Mouse (Mus musculus) skeletal muscle tissue, adult 2 months (tissue): ENCODE data around the gene Pdcd6ip.
"Not testable (repeated sequence)": the region's sequence is repeated elsewhere in the genome, so short reads cannot be mapped to it uniquely, and the experiment has no call there.

Experiments
- DNase-seq: peaks from one replicate; pipeline ENCODE4 v3.0.0-alpha.2; 2012; ENCODE audit warnings: low read depth, low spot score

The Pdcd6ip gene

DNA sequence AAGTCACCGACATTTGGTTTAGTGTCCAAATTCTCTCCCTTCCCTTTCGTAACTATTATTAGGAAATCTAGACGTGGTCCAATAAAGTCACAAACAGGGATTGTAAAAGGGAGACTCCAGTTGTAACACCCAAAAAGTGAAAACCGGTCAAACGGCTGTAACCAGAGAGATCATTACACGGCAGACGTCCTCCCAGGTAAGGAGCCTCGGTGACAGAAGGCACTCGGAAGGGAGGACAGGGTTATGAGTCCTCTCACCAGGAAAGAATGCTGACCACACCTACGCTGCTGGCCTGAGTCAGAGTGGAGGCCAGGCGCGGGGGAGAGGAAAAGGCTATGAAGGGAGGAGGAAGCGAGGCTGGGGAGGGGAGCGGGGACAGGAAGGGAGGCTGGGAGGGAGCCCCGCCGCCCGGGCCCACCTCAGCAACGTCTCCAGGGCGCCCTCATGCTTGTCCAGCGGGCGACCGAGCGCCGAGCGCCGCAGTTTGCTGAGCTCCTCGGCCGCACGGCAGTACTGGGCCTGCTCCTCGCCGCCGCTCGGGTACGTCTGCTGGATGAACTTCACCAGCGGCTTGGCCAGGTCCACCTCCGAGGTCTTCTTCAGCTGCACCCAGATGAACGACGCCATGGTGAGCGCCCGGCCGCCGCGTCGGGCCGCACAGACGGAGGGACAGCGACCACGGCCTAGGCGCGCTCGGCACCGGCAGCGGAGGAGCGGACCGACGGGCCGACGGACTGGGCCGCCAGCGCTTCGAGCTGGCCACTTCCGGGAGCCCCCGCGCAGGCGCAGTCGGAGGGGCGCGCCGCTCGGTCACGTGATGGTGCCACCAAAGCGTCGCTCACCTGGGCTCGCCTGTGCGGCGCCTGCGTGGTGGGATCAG, at the start of gene Pdcd6ip:
TSS of gene Pdcd6ip (minus strand) at position 779 of the 880 bp plus-strand sequence.
- DNase-seq, result peak; percentile 89

DNA sequence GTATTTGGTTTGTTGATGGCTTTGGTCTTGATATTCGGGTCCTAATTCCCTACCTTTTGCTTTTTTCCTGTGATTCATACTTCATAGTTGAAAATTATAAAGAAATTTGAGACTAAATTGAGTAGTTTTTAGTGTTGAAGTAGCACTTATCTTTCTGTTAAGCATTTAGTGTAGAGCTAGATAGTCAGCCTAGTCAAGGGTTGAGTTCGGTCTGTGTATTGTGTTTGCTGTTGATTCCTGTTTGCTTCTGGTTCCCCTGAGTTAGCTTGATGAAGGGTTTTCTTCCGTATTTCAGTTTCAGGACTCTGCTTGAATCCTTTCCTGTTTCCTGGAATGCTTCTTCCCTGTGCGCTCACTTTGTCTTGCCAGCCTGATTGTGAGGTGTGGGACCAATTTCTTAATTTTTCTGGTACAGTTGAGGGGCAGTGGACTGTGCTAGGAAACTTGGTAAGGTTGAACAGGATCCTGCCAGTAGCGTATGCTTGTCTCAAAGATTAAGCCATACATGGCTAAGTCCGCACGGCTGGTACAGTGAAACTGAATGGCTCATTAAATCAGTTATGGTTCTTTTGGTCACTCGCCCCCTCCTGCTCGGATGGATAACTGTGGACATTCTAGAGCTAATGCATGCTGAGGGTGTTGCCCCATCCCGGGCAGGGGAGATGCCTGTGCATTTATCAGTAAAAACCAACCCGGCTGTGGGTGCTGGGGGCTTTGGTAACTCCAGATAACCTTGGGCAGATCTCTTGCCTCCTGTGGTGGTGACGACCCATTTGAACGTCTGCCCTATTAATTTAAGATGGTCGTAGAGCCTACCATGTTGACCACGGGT, 48.0 kb upstream of the Pdcd6ip start:
- no peak for DNase-seq

DNA sequence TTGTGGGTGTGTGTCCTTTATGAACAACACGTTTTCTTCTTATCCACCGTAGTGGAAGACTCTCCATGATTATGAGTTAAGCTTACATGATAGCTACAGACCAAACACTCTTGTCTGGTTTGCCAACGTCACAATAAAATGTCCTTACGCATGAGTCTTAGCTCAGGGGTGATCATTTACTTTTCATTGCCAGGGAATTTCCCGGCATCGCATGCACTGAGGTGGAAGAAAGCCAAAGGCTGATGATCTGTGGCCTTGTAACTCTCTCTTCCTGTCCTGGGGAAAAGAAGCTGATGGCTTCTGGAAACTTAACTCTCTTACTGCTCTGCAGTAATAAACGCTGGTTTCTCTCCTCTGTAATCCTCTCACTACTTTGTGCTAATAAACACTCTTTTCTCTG, 41.3 kb upstream of the Pdcd6ip start:
- DNase-seq, result peak; percentile 38

DNA sequence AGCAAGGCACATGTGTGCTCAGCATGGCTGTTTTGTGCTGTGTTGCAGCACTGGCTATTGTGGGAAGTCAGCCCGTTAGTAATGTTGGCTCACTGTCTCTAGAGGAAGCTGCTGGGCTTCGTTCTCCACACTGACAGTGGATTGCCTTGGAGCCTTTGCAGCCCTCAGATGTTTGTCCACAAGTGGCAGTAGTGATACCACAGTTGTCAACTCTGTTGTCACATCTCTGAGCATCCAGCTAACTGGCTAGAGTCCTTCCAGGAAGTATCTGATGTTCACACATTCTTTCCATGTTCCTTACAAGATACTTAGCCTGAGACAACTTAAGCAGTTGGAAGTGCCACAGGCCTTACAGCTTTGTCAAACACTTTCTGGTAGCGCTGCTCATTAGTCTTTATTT, 35.2 kb upstream of the Pdcd6ip start:
- DNase-seq, result no peak

DNA sequence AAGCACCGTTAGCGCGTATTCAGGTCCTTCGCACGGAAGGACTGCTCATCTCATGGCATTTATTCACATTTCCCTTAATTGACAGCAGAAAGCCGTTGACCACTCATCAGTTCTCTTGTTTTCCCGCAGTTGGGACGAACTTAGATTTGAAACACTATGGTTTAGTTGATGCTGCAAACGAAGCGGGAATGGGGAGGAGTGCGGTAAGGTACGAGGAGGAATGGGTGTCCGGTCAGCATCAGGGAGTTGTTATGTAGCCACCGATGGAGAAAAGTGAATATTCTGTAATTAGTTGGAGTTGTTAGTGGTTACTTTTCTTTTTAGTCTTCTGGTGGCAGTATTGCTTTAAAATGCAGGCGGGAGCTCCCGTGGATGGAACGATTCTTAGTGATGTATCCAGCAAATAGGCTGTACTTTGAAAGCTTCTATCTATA, 34.3 kb upstream of the Pdcd6ip start:
- no peak for DNase-seq

DNA sequence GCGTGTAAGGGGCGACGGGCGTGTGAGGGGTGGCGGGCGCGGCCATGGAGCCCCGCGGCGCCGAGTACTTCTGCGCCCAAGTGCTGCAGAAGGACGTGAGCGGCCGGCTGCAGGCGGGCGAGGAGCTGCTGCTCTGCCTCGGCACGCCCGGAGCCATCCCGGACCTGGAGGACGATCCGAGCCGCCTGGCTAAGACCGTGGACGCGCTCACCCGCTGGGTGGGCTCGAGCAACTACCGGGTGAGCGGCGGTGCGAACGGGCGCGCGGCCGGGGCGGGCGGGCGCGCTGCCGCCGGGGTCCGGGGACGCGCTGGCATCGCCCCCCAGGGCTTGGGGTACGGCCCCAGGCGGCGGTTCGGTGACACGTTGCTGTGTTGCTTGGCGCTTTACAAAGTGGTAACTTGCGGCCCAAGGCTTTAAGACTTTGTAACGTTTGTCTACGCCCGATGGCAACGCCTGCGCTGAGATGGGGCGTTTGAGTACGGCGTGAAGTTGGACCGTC, 33.6 kb upstream of the Pdcd6ip start:
- no peak for DNase-seq

DNA sequence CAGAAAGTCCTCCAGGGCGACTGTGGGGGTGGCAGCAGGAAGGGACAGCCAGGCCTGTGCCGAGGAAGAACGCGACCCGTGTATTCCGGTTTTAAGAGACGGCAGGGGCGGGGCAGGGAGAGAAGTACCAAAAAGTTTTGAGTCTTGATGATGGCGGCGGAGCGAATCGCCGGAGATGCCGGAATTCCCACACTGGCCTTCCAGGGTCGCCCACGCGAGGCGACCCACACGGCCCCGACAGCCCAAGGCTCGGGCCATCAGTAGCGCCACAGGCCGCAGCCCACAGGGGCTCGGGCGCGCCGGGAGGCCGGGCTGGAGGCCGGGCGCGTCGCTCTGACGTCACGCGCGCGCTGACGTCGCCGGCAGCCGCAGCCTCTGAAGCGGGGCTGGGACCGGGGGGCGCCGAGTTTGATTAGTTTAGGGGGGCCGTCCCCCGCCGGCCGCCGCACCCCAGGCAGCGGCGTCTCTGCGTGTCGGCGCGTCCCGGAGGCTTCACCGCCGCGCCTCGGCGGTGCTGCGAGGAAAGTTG, 33.1 kb upstream of the Pdcd6ip start, which contains the start of gene Clasp2:
TSS of gene Clasp2 (plus strand) at position 366 of the 529 bp plus-strand sequence.
- DNase-seq, result peak; percentile 54

DNA sequence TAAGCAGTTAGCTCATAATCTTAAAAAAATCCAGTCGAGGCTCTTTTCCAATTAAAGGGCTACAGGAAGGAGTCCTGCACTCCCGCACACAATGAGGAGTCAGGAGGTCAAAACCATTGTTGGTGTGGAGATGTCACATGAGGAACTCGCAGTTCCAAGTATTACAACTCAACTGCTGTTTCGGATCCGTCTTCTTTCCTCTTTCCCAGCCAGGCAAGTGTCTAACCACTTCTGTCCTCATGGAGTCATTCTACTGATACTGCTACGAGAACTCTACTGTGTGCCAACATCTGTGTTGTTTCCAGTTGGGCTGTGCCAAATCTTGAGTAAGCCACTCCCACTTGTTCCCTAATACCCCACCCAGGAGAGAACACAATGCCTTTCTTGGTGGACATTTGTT, 30.9 kb upstream of the Pdcd6ip start:
- peak; percentile 73 for DNase-seq

DNA sequence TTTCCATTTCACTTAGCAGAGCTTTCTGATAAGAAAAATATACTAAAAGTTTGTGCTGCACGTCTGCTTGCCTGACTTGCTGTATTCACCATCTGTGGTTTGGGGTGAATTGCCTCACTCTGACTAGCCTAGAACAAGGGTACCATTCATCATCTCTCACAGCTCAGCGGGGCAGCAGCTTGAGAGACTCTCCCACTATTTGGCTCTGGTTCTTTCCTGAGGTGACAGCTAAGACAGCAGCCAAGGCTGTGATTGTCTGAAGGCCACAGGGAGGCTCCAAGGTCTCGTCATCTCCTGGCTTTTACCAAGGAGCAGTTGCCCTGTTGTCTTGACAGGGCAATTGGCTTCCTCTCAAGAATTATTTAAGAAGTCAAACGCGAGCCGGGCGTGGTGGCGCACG, 30.0 kb upstream of the Pdcd6ip start:
- no peak for DNase-seq

DNA sequence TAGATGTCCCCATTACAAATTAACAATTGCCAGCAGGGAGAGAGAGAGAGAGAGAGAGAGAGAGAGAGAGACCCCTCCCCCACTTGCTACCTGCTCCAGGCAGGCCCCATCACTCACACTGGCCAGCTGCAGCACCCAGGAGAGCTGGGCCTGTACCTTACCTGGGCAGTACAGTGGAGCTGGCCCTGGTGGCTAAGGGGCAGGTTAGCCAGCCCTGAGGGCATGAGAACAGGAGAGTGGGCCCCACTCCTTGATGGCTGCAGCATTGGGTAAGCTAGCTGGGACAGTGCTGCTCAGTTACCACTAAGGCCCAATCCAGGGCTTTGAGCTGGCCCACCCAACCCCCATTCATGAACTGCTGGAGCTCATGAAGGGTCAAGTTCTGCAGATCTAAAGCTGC, 27.9 kb upstream of the Pdcd6ip start:
- no peak for DNase-seq

DNA sequence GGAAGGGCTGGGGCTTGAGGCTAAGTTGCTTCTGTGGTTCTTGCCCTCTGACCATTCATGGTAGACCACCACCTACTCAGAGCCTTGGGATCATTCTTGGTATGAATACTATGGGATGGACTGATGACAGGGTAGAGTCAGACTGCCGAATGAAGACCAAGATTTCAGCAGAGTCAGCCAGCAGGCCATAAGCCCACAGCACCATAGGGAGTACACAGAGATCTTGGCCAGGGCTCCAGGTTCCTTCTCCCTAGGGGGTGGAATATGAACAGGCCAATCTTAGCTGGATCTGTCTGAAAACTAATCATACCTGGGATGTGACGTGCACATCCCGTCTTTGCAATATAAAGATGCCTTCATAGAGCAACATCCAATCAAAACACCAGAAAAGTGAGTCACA, 23.5 kb upstream of the Pdcd6ip start:
- no peak for DNase-seq

DNA sequence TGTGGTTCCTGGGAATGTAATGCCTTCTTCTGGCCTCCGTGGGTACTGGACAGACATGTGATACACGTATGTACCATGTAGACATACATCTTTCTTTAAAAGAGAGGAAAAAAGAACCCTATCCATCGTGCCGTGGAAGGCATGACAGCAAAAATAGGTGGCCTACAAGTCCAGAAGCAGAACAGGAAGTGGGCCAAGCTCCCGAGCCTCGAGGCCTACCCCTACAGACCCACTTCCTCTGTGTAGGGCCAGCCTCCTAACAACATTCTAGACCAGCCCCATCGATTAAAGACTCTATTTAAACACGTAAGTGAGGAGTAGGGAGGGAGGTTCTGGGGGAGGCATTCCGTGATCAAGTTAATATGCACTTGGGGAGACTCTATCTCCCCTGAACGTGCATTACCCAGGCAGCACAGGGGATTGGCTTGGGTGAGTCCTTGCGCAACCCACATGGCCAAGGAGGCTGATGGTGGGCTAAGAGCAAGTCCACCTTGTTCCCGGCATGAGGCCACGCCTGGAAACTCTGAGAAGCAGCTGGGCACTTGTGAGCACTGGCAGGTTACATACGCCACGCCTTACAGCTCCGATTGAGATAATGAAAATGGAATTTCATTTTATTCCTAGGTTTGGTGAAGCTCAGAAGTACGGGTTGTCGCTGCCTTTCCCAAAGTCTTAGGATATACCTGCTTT, 19.1 kb upstream of the Pdcd6ip start:
- no peak for DNase-seq

DNA sequence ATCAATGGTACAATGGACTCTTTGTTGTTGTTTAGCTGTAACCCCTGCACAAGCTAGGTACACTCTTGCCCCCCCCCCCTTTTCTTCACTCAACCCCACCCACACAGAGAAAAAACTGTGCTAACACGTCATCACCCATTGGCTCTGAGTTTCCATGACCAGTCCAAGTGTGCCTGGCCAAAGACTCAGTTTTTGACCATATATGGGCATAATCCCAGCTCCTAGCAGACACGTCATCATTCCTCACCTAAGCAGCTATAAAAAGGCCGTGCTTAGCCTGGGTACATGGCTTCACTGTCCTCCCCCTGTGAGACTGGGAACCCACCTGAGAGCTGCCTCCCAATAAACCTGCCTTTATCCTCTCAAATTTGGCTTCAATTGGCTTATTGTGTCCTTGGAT, 18.1 kb upstream of the Pdcd6ip start:
- no peak for DNase-seq

DNA sequence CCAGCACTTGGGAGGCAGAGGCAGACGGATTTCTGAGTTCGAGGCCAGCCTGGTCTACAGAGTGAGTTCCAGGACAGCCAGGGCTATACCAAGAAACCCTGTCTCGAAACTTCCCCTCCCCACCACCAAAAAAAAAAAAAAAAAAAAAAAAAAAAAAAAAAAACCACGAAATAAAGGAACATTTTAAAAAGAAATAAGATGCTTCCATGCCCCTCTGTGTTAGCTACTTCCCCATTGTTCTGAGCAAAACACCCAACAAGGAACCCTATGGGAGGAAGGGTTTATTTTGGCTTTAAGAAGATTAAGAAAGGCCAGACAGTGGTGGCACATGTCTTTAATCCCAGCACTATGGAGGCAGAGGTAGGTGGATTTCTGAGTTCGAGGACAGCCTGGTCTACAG, 17.6 kb upstream of the Pdcd6ip start:
- DNase-seq, result not testable (repeated sequence)

DNA sequence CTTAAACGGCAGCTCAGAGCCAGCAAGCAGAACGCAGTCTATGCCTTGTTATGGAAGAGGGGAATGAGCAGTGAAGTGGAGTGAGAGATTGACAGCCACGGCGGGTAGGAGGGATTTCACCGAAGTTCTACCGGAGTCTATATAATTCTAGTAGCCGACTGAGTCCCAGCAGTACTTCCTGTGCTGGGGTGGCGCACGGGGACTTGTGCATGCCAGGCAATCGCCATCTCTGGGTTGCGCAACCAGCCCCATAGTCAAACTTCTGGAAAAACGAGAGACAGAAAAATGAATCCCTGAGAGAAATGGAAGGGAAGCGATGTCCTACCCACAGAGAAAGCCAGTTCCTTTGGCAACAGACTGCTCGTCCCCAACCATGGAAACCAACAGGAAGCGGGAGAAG, 16.6 kb upstream of the Pdcd6ip start:
- DNase-seq, result no peak

DNA sequence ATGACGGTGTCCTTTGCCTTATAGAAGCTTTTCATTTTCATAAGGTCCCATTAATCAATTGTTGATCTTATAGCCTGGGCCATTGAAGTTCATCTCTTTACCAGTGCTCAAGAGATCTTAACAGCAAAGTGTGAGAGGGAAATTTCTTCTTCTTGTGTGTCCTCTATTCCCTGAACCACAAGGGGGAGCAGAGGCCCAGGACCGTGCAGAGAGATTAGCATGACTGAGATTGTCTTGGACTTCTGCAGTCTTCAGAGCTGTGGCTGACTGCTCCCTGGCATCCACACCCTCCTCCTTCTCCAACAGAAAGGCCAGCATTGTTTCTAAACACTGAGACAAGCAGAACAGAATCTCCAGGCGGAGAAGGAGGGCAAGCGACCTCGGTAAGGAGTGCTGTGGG, 11.0 kb upstream of the Pdcd6ip start:
- no peak for DNase-seq

DNA sequence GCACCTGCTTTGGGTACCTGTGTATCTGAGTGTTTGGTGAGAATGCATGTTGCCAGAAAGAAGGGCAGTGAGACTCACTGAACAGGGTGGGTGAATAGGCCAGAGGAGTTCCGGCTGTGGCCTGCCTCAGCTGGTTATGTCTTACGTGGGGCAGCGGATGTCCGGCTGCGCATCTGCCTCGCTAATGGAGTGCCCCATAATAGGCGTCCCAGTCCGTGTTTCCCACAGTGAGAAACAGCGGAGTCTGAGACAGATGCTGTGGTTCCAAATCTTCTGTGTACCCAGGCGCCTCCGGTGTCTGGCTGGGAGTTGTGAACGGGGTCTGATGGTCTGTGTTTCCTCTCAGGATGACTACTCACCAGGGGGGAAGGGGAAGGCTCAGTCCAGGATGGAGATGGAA, 2.8 kb upstream of the Pdcd6ip start:
- no peak for DNase-seq

DNA sequence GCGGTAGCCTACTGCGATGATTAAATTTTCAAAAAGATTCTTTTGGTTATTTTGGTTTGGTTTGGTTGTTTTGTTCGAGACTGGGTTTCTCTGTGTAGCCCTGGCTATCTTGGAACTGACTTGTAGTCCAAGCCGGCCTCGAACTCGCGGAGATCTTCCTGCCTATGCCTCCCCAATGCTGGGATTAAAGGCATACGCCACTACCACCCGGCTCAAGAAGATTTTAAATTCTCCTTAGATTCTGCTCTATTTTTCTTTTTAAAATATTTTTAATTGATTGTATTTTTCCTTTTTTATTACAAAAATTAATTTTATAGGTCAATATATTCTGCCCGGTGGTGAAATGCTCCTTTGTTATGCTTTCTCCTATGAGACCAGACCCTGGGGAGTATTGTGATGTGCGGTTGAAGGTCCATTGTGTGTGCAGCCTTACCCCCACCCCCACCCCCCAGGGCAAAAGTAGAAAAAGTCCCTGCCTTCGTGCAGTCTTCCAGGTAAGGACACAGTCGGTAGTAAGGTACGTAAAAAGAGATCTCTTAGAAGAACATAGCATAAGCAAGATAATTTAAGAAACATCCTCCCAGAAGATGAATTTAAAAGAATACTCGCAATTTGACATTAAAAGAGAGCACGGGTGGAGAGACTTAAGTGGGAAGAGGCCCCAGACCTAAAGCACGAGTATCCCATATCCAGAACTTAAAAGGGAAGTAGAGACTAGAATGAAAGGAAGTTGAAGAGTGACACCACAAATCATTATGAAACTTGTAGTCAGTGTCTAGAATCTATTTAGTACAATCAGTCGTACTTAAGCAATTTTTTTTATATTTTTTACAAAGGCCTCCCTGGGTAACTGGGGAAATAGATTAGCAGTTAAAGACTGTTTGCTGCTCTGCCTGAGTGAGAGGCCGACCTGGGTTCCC, 562 bp upstream of the Pdcd6ip start:
- DNase-seq, result no peak

DNA sequence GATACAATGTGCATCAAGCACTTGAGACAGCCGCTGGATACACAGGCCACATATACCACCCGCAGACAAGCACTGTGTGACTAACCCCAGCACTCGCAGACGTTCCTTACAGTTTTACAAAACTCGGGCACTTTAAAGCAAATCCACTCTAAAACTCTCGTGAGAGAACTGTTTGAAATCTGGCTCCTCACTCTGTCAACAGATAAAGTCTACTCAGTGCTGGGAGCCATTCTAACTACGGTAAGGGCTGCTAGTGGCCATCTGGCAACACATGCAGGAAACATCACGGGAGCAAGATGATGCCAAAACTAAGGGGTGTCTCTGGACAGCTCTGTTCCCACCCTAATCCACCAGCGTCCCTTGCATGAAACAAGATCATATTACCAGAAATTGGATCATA, 1.2 kb downstream of the Pdcd6ip start:
- no peak for DNase-seq

DNA sequence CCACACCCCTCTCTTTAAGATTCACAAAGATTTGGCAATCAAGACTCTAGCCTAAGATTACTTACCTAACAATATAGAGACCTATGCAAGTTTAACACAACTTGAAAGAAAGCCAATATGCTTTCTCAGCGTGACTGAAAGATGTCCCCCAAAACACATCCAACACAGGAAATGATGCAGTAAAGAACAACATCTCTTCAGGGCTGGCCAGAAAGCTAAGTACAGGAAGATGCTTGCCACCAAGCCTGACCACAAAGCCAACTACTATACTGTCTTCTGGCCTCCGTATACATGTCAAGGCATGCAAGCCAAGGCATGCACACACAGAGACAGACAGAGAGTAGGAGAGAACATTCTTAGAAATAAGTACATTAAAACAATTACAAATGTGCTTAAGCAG, 2.0 kb downstream of the Pdcd6ip start:
- DNase-seq, result no peak
